Mouse (Mus musculus): ENCODE measurements around the gene Lipt2. TPM values are rescaled to one million over a fixed set of nuclear protein-coding genes. Genes with fewer than 3 reads are reported as not detected.

The Lipt2 gene
- total RNA-seq (2023): 1.5 TPM

GRCm38 (mm10) chr7:100159105-100159841, at the start of gene Lipt2:
TSS of gene Lipt2 (plus strand) at chr7:100159277.

GRCm38 (mm10) chr7:100121376-100121789, 37.7 kb upstream of the Lipt2 start, which contains the start of gene Pold3:
TSS of gene Pold3 (minus strand) at chr7:100121565.

GRCm38 (mm10) chr7:100176269-100176668, 17.2 kb downstream of the Lipt2 start, which contains the start of gene Kcne3:
TSS of gene Kcne3 (plus strand) at chr7:100176502.

Other genes with a start within 250 kb of the Lipt2 start
- 24.7 TPM for gene Rnf169, start 178.8 kb upstream of the Lipt2 start, total RNA-seq (2023)
- gene Chrdl2, start 153.1 kb upstream of the Lipt2 start, total RNA-seq (2023): not detected
- 50.1 TPM for gene Pold3, start 37.7 kb upstream of the Lipt2 start, total RNA-seq (2023)
- not detected for gene Kcne3, start 17.2 kb downstream of the Lipt2 start, total RNA-seq (2023)
- gene Pgm2l1, start 68.1 kb downstream of the Lipt2 start, total RNA-seq (2023): 30.6 TPM
- not detected for gene P4ha3, start 126.2 kb downstream of the Lipt2 start, total RNA-seq (2023)
- gene C2cd3, start 213.0 kb downstream of the Lipt2 start, total RNA-seq (2023): 71.2 TPM
- gene Ppme1, start 213.0 kb downstream of the Lipt2 start, total RNA-seq (2023): 45.7 TPM